Mouse (Mus musculus) liver, embryonic 15.5 days (tissue): ENCODE data around the gene Klhdc3. TPM values are rescaled to one million over a fixed set of nuclear protein-coding genes. Genes with fewer than 3 reads are reported as not detected.

ENCODE experiments used
- ATAC-seq: fragments of 200-750 bp; cut with Nextera tagmentation; 2 replicates; pipeline ENCODE4 v1.8.0; 2017; ENCODE audit warnings: moderate number of reproducible peaks, mild to moderate bottlenecking, moderate library complexity; ENCODE audit not compliant: insufficient read depth
- H3K27ac ChIP-seq: fragments of 300-500 bp; sonication (generic); replicated peaks from 2 replicates; pipeline ENCODE4 v1.5.1; 2015; ENCODE audit warnings: mild to moderate bottlenecking, inconsistent platforms
- H3K27me3 ChIP-seq: fragments of 300-500 bp; sonication (generic); 2 replicates; pipeline ENCODE4 v1.6.1; 2015; ENCODE audit warnings: mild to moderate bottlenecking, inconsistent platforms
- H3K36me3 ChIP-seq: fragments of 300-500 bp; sonication (generic); replicated peaks from 2 replicates; pipeline ENCODE4 v1.6.1; 2015; ENCODE audit warnings: moderate library complexity, mild to moderate bottlenecking, inconsistent platforms
- H3K4me1 ChIP-seq: fragments of 300-500 bp; sonication (generic); replicated peaks from 2 replicates; pipeline ENCODE4 v1.6.1; 2015; ENCODE audit warnings: inconsistent platforms
- H3K4me2 ChIP-seq: fragments of 300-500 bp; sonication (generic); 2 replicates; pipeline ENCODE4 v1.6.1; 2015; ENCODE audit warnings: moderate library complexity, mild to moderate bottlenecking, inconsistent platforms
- H3K4me3 ChIP-seq: fragments of 300-500 bp; sonication (generic); replicated peaks from 2 replicates; pipeline ENCODE4 v1.5.1; 2015; ENCODE audit warnings: mild to moderate bottlenecking, inconsistent platforms
- H3K9ac ChIP-seq: fragments of 300-500 bp; sonication (generic); 2 replicates; pipeline ENCODE4 v1.6.1; 2015; ENCODE audit warnings: moderate library complexity, mild to moderate bottlenecking, inconsistent platforms
- H3K9me3 ChIP-seq: fragments of 300-500 bp; sonication (generic); replicated peaks from 2 replicates; pipeline ENCODE4 v1.6.1; 2016; ENCODE audit warnings: inconsistent platforms
- WGBS: fragments of 180-500 bp; shearing (Covaris S2); methylation state at CpG from one replicate; pipeline ENCODE4 v1.1.7; 2015; ENCODE audit warnings: mixed read lengths; ENCODE audit not compliant: insufficient replicate concordance; 5-methylcytosine and 5-hydroxymethylcytosine counted together
- polyA plus RNA-seq: library from polyadenylated mRNA; unstranded; fragments of >200 nt; fragmentation: Nextera tagmentation; extraction: Ambion mirVana; gene quantifications from 2 replicates; pipeline ENCODE4 v1.2.1, GENCODE M21; 2015

Klhdc3 gene
- polyA plus RNA-seq, 1 experiment from 2014 or later, result 53.4 TPM

DNA sequence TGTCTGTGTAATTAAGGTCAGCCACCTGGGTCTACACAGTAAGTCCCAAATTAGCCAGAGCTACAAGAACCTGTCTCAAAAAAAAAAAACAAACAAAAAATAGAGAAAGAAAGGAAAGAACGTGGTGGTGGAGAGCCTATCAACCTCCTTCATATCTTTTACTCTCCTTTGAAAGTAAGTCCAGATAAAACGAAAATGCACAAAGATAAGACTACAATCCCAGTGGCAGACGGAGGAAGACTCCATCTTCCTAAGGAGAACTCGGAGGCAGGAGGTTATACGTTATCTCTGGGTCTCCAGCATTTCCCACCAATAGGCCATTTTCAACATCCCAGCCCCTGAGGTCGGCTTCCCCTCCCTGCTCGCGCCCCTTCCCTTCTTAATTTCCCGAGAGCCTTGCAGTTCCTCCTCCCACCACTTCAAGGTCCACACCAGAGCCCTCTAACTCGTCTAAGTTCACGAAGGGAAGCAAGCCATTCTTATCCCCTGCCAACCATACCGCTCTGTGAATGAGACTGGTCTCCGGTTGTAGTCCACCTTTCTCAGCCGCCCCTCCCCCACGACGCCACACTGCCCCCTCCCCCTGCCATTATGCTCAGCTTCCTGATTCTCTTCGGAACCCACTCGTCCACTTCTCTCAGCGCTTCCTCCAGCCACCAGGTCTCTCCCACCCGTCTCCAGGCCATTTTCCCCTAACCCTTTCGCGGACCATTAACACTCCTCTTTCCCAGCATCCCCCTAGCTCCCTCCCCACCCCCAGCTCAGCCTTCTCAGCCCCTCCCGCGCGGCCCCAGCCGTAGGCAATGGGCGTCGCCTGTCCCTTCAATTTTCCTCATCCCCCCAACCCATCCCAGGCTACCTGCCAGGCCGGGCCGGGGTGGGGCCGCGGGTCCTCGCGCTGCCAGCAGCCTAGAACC, 613 bp downstream of the Klhdc3 start:
- no peaks in the 10 kb centered on the region for H3K27me3 ChIP-seq
- peak overlapping the region; percentile 81 for H3K9ac ChIP-seq
- peaks cover 45% of the 10 kb centered on the region for H3K4me1 ChIP-seq
- peaks cover 56% of the 10 kb centered on the region for H3K36me3 ChIP-seq
- peak overlapping the region; percentile 89 for H3K4me3 ChIP-seq
- H3K9me3 ChIP-seq, result no peaks in the 10 kb centered on the region
- peak overlapping the region; percentile 91 for H3K4me2 ChIP-seq
- peak overlapping the region; percentile 91 for H3K27ac ChIP-seq
- under 1% methylated on average over 34 of the region's 34 CpGs for WGBS
- ATAC-seq, result peak; percentile 0; the same call in 1 of the 2 replicates

DNA sequence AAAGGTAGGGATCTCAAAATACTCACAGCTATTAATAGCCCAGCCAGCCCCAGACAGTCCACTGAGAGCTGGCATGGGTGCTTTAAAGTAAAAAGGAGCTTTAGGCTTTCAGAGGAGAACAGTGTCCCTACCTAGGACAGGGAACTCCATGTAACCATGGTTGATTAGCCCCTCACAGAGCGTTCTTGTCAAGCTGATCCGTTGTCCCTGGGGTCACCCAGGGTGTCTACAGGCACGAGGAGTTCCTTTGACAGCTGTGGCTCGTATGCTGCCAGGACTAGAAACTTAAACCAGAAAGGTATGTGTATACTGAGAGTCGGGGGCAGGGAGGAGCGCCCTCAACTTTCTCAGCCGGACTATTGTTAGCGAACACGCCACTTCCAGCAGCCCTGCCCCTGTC, 1.8 kb downstream of the Klhdc3 start:
- no peak for ATAC-seq
- H3K36me3 ChIP-seq, result peaks cover 51% of the 10 kb centered on the region
- H3K4me1 ChIP-seq, result peaks cover 54% of the 10 kb centered on the region
- no peaks in the 10 kb centered on the region for H3K27me3 ChIP-seq
- peak overlapping the region; percentile 91 for H3K4me2 ChIP-seq
- H3K4me3 ChIP-seq, result peak overlapping the region; percentile 89
- peak overlapping the region; percentile 81 for H3K9ac ChIP-seq
- no peaks in the 10 kb centered on the region for H3K9me3 ChIP-seq
- 68% methylated on average over 9 of the region's 9 CpGs for WGBS
- H3K27ac ChIP-seq, result peak overlapping the region; percentile 91

- H3K36me3 ChIP-seq, result peaks cover 46% of the 10 kb centered on the region
- H3K4me3 ChIP-seq, result peak within 1 kb of the TSS; percentile 89
- H3K9me3 ChIP-seq, result no peaks in the 10 kb centered on the region
- no peaks in the 10 kb centered on the region for H3K27me3 ChIP-seq
- no peak for ATAC-seq
- H3K4me2 ChIP-seq, result peak within 1 kb of the TSS; percentile 91
- WGBS, result 78% methylated on average over 8 of the region's 9 CpGs
- peak within 1 kb of the TSS; percentile 81 for H3K9ac ChIP-seq
- H3K4me1 ChIP-seq, result peaks cover 59% of the 10 kb centered on the region
- H3K27ac ChIP-seq, result peak within 1 kb of the TSS; percentile 91
Observed at GRCm38 (mm10) chr17:46678416-46678815, 2.3 kb downstream of the Klhdc3 start, which contains the start of gene Mea1. Mea1 (plus strand) TSS chr17:46678793.

DNA sequence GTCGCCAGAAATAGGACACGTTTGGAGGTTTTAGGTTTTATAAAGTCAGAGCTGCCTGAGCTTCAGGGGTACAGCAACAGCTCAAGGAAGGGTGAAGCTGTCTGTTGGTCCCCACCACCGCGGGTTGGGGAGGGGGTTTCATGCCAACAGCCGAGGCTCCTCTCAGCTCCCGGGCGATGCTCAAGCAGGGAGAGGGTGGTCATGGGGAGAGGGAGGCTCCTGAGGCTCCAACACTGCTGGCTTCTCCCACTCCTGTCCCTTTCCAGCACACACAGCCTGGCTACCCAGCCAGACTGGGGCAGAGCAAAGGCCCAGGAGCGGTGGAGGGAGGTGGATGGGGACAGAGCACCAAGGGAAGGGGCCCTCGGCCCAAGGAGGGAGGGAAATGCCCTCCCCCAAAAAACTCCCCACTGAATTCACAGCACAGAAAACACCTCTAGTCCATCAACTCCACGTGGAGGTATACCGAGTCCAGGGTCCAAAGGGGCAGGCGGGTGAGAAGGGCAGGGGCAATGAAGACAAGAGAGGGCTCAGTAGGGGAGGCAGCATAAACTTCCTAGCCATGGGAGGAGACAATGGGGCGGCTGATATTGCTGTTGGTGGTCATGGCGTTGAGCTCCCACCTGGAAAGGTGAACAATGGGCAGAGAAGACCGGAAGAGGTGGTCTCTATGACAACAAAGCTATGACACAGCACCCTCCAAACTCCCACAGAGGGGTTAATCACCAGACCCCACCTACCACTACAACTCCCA, 6.0 kb downstream of the Klhdc3 start:
- peak overlapping the region; percentile 75 for H3K4me3 ChIP-seq
- H3K27ac ChIP-seq, result peak overlapping the region; percentile 84
- peaks cover 54% of the 10 kb centered on the region for H3K4me1 ChIP-seq
- H3K9me3 ChIP-seq, result no peaks in the 10 kb centered on the region
- H3K27me3 ChIP-seq, result no peaks in the 10 kb centered on the region
- H3K4me2 ChIP-seq, result peak overlapping the region; percentile 83
- peak overlapping the region; percentile 81 for H3K9ac ChIP-seq
- 36% methylated on average over 15 of the region's 15 CpGs for WGBS
- peaks cover 55% of the 10 kb centered on the region for H3K36me3 ChIP-seq
- ATAC-seq, result peak; percentile 10; the same call in 1 of the 2 replicates

DNA sequence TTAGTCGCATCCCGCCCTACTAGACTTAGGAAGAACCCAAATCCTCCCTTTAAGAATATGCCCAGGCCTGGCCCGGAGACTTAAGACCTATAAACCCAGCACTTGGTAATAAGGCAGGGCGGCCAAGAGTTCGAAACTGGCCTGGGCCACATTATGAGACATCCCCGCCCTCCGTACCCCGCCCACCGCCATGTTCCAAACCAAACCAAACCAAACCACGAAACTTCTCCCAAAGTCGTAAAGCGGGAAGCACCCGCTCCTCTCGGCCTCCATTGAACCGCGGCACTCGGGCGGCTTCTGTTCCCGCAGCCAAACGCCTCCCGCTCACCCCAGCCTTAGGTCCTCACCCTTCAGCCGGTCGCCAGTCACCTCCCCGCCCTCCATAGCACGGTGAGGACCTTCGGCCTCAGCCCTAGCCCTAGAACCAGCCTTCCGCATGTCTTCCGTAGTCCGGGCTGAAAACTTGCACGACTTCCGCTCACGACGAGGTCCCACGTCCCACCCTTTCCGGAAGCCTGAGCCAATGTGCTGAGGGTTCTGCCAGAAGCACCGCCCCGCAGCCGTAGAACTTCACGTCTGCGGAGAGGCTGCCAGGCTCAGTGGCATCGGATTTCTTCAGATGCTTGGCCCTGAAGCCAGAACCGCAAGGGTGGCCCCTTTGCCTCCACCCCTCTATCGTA, 6.7 kb downstream of the Klhdc3 start, which contains the start of gene Rrp36:
Rrp36 (minus strand) TSS at position 503 of the 680 bp plus-strand sequence.
- Histone ChIP-seq H3K4me3 (peak within 1 kb of the TSS; percentile 75), H3K36me3 (peaks cover 62% of the 10 kb centered on the region), H3K9me3 (no peaks in the 10 kb centered on the region), H3K27ac (peak within 1 kb of the TSS; percentile 84), H3K4me1 (peaks cover 47% of the 10 kb centered on the region), H3K27me3 (no peaks in the 10 kb centered on the region), H3K4me2 (peak within 1 kb of the TSS; percentile 83), H3K9ac (peak within 1 kb of the TSS; percentile 81)
- ATAC-seq, result peak; percentile 91
- WGBS, result under 1% methylated on average over 43 of the region's 43 CpGs

DNA sequence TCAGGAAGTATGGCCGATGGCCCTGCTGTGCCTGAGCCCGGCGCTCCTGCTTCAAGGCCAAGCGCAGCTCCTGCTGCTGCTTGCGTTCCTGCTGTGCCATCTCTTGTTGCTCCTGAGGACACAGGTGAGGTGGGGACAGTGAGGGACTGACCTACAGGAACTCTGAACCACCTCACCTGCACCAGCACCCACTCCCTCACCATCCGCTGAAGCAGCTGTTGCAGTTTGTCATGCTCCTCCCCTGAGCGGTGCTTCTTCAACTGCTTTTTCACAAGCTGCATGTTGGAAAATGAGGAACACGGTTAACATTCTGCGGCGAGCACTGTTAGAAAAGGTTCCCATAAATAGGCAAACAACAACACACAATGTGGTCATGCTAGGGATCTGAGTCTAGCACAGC, 10.8 kb downstream of the Klhdc3 start:
- Histone ChIP-seq H3K4me3 (no peak overlapping the region), H3K9ac (no peak overlapping the region), H3K9me3 (no peaks in the 10 kb centered on the region), H3K4me1 (peaks cover 27% of the 10 kb centered on the region), H3K36me3 (peaks cover 55% of the 10 kb centered on the region), H3K27ac (no peak overlapping the region), H3K4me2 (no peak overlapping the region), H3K27me3 (no peaks in the 10 kb centered on the region)
- ATAC-seq, result no peak
- WGBS, result 90% methylated on average over 10 of the region's 10 CpGs

GRCm38 (mm10) chr17:46667712-46668111, 13.0 kb downstream of the Klhdc3 start:
- Histone ChIP-seq H3K4me1 (peaks cover 7% of the 10 kb centered on the region; the same call in 1 of the 2 replicates), H3K4me2 (no peak overlapping the region), H3K4me3 (no peak overlapping the region), H3K36me3 (peaks cover 70% of the 10 kb centered on the region), H3K9ac (no peak overlapping the region), H3K9me3 (no peaks in the 10 kb centered on the region), H3K27ac (no peak overlapping the region), H3K27me3 (no peaks in the 10 kb centered on the region)
- ATAC-seq, result no peak
- WGBS, result 88% methylated on average over 16 of the region's 16 CpGs

GRCm38 (mm10) chr17:46662730-46663129, 18.0 kb downstream of the Klhdc3 start:
- H3K4me3 ChIP-seq, result no peak overlapping the region
- no peak overlapping the region for H3K27ac ChIP-seq
- no peak for ATAC-seq
- H3K36me3 ChIP-seq, result peaks cover 72% of the 10 kb centered on the region
- H3K9ac ChIP-seq, result no peak overlapping the region
- no peak overlapping the region for H3K4me2 ChIP-seq
- 84% methylated on average over 5 of the region's 5 CpGs for WGBS
- H3K4me1 ChIP-seq, result no peaks in the 10 kb centered on the region
- H3K27me3 ChIP-seq, result no peaks in the 10 kb centered on the region
- H3K9me3 ChIP-seq, result no peaks in the 10 kb centered on the region

GRCm38 (mm10) chr17:46661981-46662380, 18.7 kb downstream of the Klhdc3 start:
- no peak overlapping the region for H3K27ac ChIP-seq
- H3K4me1 ChIP-seq, result no peaks in the 10 kb centered on the region
- H3K27me3 ChIP-seq, result no peaks in the 10 kb centered on the region
- H3K4me3 ChIP-seq, result no peak overlapping the region
- H3K36me3 ChIP-seq, result peaks cover 73% of the 10 kb centered on the region
- H3K9ac ChIP-seq, result no peak overlapping the region
- H3K4me2 ChIP-seq, result no peak overlapping the region
- ATAC-seq, result no peak
- 85% methylated on average over 12 of the region's 12 CpGs for WGBS
- no peaks in the 10 kb centered on the region for H3K9me3 ChIP-seq

- no peak overlapping the region for H3K9ac ChIP-seq
- H3K4me2 ChIP-seq, result no peak overlapping the region
- no peaks in the 10 kb centered on the region for H3K27me3 ChIP-seq
- WGBS, result 87% methylated on average over 9 of the region's 9 CpGs
- H3K27ac ChIP-seq, result no peak overlapping the region
- H3K9me3 ChIP-seq, result no peaks in the 10 kb centered on the region
- peaks cover 73% of the 10 kb centered on the region for H3K36me3 ChIP-seq
- no peaks in the 10 kb centered on the region for H3K4me1 ChIP-seq
- H3K4me3 ChIP-seq, result no peak overlapping the region
- no peak for ATAC-seq
Observed at GRCm38 (mm10) chr17:46661351-46661750, 19.4 kb downstream of the Klhdc3 start.
